Mouse (Mus musculus): Measurements from ENCODE around the gene Zfp335. TPM values are rescaled to one million over a fixed set of nuclear protein-coding genes. Genes with fewer than 3 reads are reported as not detected.
A peak's percentile ranks its signal among the peaks of the same experiment; 100 is the strongest.

The Zfp335 gene
- polyA plus RNA-seq, 1 experiment = 11.0 TPM

DNA sequence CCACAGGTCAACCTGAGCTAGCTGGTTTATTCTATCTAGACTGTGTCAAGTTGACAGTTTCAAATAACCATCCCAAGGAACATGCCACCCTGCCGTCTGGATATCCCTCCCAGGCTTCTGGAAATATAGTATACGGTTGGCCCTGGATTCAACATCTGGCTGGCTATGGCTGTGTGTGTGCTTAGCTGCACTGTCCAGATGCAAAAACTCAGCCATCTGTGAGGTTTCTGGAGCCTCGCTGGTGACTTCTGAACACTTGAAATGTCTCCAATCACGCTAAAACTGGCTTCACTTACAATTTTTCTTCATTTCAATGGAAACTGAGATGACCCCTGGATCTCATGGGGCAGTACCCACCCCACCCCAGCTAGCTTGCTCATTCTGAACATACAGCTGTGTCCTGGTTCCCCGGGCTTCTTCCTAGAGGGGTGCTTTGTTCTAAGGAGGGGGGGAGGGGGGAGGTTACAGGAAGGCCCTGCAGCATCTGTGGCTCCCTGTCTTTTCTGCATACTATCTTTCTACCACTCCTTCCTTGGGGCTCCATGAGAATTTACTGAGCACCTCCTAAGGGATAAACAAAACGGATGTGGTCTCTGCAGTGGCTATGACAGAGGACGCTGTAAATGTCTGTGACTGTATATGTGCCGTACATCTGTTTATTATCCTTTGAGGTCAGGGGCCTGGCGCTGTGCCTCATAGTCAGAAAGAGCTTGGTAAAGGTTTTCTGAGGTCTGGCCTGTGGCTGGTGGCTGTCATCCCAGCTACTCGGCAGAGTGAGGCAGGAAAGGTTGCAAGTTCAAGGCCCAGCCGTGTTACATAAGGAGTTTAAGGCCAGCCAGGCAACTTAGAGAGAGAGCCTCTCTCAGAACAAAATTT lies 19.4 kb upstream of the Zfp335 start:
- no peak for TF ChIP-seq CTCF (IDR thresholded peaks at IDR 0.05; ENCODE audit: borderline replicate concordance, insufficient read depth, low read length)
- TF ChIP-seq POLR2A (IDR thresholded peaks at IDR 0.05; ENCODE audit: low read depth, low read length) = no peak
- Histone ChIP-seq H3K27ac (ENCODE audit: insufficient read depth, low read length) (no peak overlapping the region), H3K4me3 (ENCODE audit: insufficient read depth, low read length) (no peak overlapping the region), H3K4me1 (ENCODE audit: control insufficient read depth, insufficient read depth, low read length) (no peaks in the 10 kb centered on the region)

DNA sequence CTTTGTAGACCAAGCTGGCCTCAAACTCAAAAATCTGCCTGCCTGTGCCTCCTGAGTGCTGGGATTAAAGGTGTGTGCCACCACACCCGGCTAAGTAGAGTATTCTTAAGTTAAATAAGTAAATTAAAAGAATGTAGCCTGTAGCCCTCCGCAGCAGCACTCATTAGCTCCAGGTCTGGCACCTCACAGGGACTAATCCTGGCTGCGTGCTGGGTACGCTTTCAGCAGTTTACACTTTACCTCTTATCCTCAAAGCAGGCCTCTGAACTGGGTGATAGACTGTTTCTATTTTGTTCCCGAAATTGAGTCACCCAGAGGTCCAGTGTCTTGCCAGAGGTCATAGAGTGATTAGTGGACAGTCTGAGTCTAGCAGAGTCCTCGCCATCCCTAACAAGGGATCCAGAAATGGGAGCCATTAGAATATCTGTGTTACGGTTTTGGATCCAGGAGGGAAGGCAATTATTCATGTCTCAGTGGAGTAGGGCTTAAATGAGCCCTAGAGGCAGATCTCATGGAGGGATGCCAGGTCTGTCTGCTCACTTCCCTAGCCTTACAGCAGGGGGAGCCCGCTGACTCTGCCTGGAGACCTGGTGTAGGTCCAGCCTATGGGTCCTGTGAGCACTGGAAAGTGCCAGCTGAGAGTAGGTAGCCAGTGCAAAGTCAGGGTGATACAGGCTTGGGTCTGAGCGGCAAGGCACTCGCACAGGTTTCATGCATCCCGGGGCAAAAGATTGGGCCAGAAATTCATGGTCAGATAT lies 12.7 kb upstream of the Zfp335 start:
- TF ChIP-seq CTCF (IDR thresholded peaks at IDR 0.05; ENCODE audit: borderline replicate concordance, insufficient read depth, low read length) (peak; percentile 90), POLR2A (IDR thresholded peaks at IDR 0.05; ENCODE audit: low read depth, low read length) (no peak)
- Histone ChIP-seq H3K4me3 (ENCODE audit: insufficient read depth, low read length) (no peak overlapping the region), H3K4me1 (ENCODE audit: control insufficient read depth, insufficient read depth, low read length) (no peaks in the 10 kb centered on the region), H3K27ac (ENCODE audit: insufficient read depth, low read length) (no peak overlapping the region)

DNA sequence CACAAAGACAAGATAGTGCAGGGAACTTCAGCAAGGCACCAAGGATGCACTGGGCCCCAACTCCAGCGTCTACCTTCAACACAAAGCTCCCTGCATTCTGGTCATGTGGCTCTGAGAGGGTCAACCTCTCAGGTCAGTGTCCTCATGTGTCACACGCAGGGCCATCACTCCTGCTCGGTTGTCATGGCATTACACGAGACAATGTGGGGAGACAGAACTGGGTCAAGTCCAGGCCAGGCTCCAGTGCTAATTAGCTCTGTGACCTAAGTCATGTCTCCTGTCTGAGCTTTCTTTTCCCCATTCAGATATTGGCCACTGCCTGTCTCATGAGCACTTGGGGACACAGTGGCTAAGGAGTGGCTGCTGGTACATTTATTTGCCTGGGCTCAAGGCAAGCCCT lies 11.7 kb upstream of the Zfp335 start:
- Histone ChIP-seq H3K27ac (ENCODE audit: insufficient read depth, low read length) (no peak overlapping the region), H3K4me1 (ENCODE audit: control insufficient read depth, insufficient read depth, low read length) (no peaks in the 10 kb centered on the region), H3K4me3 (ENCODE audit: insufficient read depth, low read length) (no peak overlapping the region)
- TF ChIP-seq CTCF (IDR thresholded peaks at IDR 0.05; ENCODE audit: borderline replicate concordance, insufficient read depth, low read length) (no peak), POLR2A (IDR thresholded peaks at IDR 0.05; ENCODE audit: low read depth, low read length) (no peak)

DNA sequence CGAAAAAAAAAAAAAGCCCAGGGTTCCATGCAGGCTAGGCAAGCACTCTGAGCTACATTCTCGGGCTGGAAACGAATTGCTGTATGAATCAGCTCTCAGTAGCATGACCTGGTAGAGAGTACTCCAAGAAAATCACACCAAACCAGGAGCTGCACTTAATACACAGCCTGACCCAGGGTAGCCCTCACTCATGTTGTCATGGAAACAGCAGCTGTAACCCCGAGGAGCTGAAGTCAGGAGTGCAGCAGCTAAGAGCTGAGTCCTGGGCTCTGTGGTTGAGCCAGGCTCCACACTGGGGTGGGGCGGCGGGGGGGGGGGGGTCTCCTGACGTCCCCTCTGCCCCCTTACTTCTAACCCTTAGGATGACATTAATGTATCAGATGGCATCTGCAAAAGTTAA lies 10.4 kb upstream of the Zfp335 start:
- Histone ChIP-seq H3K27ac (ENCODE audit: insufficient read depth, low read length) (no peak overlapping the region), H3K4me3 (ENCODE audit: insufficient read depth, low read length) (no peak overlapping the region), H3K4me1 (ENCODE audit: control insufficient read depth, insufficient read depth, low read length) (no peaks in the 10 kb centered on the region)
- no peak for TF ChIP-seq POLR2A (IDR thresholded peaks at IDR 0.05; ENCODE audit: low read depth, low read length)
- no peak for TF ChIP-seq CTCF (IDR thresholded peaks at IDR 0.05; ENCODE audit: borderline replicate concordance, insufficient read depth, low read length)

DNA sequence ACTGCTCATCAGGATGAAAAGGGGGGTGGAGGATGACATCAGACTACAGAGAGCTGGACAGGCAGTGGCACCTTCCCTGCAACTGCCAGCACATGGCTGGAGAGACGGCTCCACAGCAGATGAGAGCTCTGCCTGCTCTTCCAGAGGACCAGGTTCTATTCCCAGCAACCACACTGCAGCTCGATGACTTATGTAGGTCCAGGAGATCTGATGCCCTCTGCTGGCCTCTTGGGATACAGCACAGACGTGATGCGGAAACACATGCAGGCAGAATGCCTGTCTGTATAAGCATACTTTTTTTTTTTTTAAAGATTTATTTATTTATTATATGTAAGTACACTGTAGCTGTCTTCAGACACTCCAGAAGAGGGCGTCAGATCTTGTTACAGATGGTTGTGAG lies 6.8 kb upstream of the Zfp335 start:
- no peak overlapping the region for H3K4me3 ChIP-seq (ENCODE audit: insufficient read depth, low read length)
- H3K4me1 ChIP-seq (ENCODE audit: control insufficient read depth, insufficient read depth, low read length) = no peaks in the 10 kb centered on the region
- no peak overlapping the region for H3K27ac ChIP-seq (ENCODE audit: insufficient read depth, low read length)
- TF ChIP-seq POLR2A (IDR thresholded peaks at IDR 0.05; ENCODE audit: low read depth, low read length) = no peak
- TF ChIP-seq CTCF (IDR thresholded peaks at IDR 0.05; ENCODE audit: borderline replicate concordance, insufficient read depth, low read length) = peak; percentile 54; the same call in 1 of the 2 replicates

DNA sequence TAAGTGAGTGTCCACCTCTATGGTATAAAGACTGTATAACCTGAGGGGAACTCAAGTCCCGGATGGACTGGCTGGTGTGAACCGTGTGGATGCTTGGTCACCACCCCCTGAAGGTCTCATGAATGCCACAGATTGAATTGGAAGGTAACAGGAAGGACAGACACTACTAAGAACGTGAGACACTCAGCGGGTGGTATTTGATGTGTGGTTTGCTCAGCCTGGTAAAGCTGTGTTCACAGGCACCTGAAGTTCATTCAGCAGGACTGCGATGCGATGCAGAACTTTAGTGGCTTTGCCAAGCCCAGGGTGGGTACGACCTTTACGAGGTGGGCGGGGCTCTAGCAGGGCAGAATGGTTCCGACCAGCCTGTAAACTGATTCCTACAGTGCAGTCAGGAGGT lies 5.8 kb upstream of the Zfp335 start:
- TF ChIP-seq CTCF (IDR thresholded peaks at IDR 0.05; ENCODE audit: borderline replicate concordance, insufficient read depth, low read length) = no peak
- TF ChIP-seq POLR2A (IDR thresholded peaks at IDR 0.05; ENCODE audit: low read depth, low read length) = no peak
- Histone ChIP-seq H3K27ac (ENCODE audit: insufficient read depth, low read length) (no peak overlapping the region), H3K4me1 (ENCODE audit: control insufficient read depth, insufficient read depth, low read length) (no peaks in the 10 kb centered on the region), H3K4me3 (ENCODE audit: insufficient read depth, low read length) (no peak overlapping the region)

DNA sequence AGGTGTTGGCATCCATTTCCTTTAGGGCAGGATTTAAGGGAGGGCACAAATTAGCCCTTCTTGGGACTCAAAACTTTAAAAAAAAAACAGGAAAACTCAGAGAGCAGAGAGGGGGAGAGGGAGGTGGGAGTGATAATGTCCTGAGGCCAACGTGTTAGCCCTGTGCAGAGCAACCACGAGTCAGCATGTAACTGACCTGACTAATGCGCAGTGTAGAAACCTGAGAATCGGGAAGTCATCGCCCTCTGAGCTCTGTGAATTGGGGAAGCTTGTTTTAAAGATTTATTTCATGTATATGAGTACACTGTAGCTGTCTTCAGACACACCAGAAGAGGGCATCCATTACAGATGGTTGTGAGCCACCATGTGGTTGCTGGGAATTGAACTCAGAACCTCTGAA lies 5.3 kb upstream of the Zfp335 start:
- TF ChIP-seq CTCF (IDR thresholded peaks at IDR 0.05; ENCODE audit: borderline replicate concordance, insufficient read depth, low read length) (no peak), POLR2A (IDR thresholded peaks at IDR 0.05; ENCODE audit: low read depth, low read length) (no peak)

DNA sequence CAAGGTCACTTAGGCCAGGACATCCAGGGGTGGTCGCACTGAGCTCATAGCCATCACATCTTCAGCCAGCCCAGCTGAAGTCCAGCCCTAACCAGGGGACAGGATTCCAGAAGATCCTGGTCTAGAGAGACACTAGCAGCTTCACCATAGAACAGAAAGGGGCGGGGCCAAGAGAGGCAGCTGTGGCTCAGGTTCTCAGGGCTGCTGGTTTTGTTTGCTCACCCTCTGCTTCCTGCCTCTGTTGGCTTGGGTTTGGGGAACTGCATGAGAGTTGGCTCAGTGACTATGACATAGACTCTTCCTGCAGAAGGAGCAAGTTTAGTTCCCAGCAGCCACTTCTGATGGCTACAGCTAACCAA lies 1.9 kb upstream of the Zfp335 start:
- Histone ChIP-seq H3K4me3 (ENCODE audit: insufficient read depth, low read length) (no peak overlapping the region), H3K4me1 (ENCODE audit: control insufficient read depth, insufficient read depth, low read length) (no peaks in the 10 kb centered on the region)
- no peak for TF ChIP-seq CTCF (IDR thresholded peaks at IDR 0.05; ENCODE audit: borderline replicate concordance, insufficient read depth, low read length)
- TF ChIP-seq POLR2A (IDR thresholded peaks at IDR 0.05; ENCODE audit: low read depth, low read length) = no peak

More for the DNA sequence above, 5.3 kb upstream of the Zfp335 start:
- Histone ChIP-seq H3K27ac (ENCODE audit: insufficient read depth, low read length) (no peak overlapping the region), H3K4me1 (ENCODE audit: control insufficient read depth, insufficient read depth, low read length) (no peaks in the 10 kb centered on the region), H3K4me3 (ENCODE audit: insufficient read depth, low read length) (no peak overlapping the region)

DNA sequence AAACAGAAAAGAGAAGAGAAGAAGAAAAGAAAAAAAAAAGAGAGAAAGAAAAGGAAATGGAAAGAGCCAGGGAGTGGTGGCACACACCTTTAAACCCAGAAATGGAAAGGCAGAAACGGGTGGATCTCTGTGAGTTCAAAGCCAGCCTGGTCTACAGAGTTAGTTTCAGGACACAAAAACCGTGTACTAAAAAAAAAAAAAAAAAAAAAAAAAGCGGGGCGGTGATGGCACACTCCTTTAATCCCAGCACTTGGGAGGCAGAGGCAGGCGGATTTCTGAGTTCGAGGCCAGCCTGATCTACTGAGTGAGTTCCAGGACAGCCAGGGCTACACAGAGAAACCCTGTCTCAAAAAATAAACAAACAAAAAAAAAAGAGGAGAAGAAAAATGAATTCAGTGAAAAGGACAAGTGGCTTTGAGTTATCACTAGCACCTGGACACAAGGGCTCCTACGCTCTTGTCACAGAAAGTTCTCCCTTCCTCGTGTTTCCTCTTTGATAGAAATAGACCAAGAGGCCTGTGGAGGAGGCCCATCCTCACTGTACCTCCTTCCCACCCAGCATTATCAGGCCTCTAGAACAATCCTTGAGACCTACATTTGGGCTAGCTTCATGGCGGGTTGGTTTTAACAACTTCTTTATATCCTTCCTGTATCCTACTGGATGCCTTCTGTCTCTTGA lies 1.3 kb upstream of the Zfp335 start:
- H3K27ac ChIP-seq (ENCODE audit: insufficient read depth, low read length) = peak overlapping the region; percentile 63; the same call in 1 of the 2 replicates
- no peak overlapping the region for H3K4me3 ChIP-seq (ENCODE audit: insufficient read depth, low read length)
- H3K4me1 ChIP-seq (ENCODE audit: control insufficient read depth, insufficient read depth, low read length) = no peaks in the 10 kb centered on the region
- TF ChIP-seq CTCF (IDR thresholded peaks at IDR 0.05; ENCODE audit: borderline replicate concordance, insufficient read depth, low read length) (no peak), POLR2A (IDR thresholded peaks at IDR 0.05; ENCODE audit: low read depth, low read length) (no peak)

More for the DNA sequence above, 1.9 kb upstream of the Zfp335 start:
- H3K27ac ChIP-seq (ENCODE audit: insufficient read depth, low read length) = no peak overlapping the region

Measured in embryonic fibroblast, embryonic 13.5 days (primary cell).